Mouse (Mus musculus): ENCODE data around the gene Dot1l.

Gene Dot1l

DNA sequence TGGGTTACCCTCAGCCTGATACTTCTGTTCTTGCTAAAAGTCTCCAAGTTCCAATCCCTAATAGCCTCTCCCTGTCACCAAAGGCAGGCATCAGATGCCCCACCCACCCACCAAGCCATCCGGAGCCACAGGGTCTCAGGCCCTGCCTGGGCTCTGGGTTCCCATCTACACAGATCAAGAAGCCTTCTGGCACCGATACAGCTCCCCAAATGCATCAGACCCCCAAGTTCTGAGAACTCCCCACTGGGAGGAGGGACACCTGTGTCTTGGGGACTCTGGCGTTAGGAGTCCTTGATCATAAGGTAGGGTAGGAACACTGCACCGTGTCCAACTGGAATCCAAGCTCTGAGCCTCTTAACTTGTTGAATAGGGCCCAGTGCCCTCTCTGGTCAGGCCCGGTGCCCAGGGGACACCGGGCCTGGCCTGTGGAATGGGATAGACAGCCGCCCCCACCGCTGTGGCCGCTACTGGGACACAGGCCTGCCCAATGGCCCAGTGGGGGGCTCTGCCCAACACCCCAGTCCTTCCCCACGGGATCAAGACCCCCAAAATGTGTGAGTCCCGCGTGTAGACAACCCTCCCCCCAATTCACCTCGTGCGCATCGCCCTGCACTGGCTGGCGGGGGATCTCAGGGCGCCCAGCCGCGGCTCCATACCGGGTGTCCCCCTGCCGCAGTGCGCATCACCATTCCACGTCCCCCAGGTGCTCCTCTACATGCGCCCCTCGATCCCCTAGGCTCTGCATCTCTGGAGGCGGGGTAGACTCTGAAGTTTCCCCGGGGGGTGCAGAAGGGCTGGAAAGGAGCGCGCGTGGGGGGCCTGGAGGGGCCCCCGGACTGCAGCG is 88.3 kb downstream of the Dot1l start:
- TF ChIP-seq GATA4 (IDR thresholded peaks at IDR 0.05; ENCODE audit: insufficient replicate concordance, low read length), result no peak

DNA sequence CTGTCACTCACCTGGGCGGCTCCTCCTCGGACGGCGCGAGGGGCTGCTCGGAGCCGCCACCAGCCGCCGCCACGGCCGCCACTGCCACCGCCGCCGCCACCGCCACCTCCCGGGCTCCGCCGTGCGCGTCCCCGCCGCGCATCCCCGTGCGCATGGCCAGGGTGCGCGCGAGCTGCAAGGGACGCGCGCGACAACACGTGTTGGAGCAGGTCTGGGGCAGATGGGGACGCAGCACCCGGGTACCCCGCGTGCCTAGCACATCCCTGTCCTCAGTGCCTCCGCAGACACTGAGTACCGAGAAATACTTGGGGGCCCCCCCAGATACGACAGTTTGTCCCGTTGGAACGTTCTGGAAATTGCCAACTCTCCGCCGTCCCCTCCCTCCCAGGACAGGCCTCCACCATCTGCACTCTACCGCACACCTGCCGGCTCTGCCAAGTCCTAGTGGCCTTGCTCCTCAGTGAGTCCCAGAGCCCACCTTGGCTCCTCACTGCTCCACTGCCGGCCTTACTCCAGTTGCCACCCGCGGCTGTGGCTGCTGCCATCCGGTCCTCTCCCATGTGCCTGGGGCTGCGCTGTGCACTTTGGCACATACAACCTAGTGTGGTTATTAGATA is 89.0 kb downstream of the Dot1l start, which contains the start of gene Lingo3:
TSS of gene Lingo3 (minus strand) at position 109 of the 617 bp plus-strand sequence.
- no peak for TF ChIP-seq GATA4 (IDR thresholded peaks at IDR 0.05; ENCODE audit: insufficient replicate concordance, low read length)

Data from liver, adult (tissue).